Mouse (Mus musculus): ENCODE data around the gene Baiap2.

DNA sequence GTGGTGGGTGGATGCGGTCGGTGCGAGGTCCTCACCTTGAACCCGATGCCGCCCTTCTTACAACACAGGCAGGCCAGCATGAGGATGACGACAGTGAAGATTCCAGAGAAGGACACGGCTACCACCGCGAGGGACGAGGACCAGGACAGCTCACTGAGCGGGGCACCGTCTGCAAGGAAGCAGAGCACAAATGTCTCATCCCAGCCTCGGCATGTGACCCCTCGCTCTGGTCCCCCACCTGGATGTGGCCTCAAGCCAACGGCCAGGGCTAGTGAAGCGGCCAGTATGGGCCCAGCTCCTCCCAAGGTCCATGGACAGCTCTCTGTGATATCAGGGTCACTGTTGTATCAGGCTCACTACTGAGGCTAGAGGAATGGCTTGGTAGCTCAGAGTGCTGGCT, 78.8 kb downstream of the Baiap2 start:
- TF ChIP-seq CTCF (conservative IDR thresholded peaks at IDR 0.05 in 1 of 2, IDR thresholded peaks at IDR 0.05 in 1 of 2; ENCODE audit: low read depth in 2 of 2, low read length in 2 of 2) (no peak), ZMIZ1 (IDR thresholded peaks at IDR 0.05; ENCODE audit: low read depth, low read length) (no peak), MAZ (IDR thresholded peaks at IDR 0.05; ENCODE audit: low read depth, low read length) (no peak)

Data from CH12.LX (cell line).